Mouse (Mus musculus) lung, postnatal 10 days (tissue): Measurements from ENCODE around the gene Rprd2.
A peak's percentile ranks its signal among the peaks of the same experiment; 100 is the strongest.
"Not testable (repeated sequence)": the region's sequence is repeated elsewhere in the genome, so short reads cannot be mapped to it uniquely, and the experiment has no call there.

ENCODE experiments used
- DNase-seq: peaks from one replicate; pipeline ENCODE4 v3.0.0; 2021

Rprd2 gene

DNA sequence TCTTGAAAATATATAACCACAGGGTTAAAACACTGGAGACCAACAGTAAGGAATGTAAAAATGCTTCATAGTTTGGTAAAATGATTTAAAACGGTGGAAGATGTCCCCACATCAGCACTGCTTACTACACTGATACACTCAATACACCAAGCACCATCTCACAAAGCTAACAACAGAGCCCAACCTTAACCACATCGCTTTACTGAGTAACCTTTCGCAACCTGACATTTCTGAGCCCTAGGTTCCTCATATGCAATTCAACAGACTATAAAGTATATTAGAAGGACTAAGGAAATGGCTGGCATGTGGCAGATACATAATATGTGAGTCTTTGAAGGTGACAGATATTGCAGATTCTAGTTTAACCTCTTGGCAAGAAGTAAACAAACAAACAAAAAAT, 2.0 kb downstream of the Rprd2 start:
- no peak for DNase-seq

GRCm38 (mm10) chr3:95808384-95808783, 10.3 kb downstream of the Rprd2 start:
- DNase-seq = no peak

DNA sequence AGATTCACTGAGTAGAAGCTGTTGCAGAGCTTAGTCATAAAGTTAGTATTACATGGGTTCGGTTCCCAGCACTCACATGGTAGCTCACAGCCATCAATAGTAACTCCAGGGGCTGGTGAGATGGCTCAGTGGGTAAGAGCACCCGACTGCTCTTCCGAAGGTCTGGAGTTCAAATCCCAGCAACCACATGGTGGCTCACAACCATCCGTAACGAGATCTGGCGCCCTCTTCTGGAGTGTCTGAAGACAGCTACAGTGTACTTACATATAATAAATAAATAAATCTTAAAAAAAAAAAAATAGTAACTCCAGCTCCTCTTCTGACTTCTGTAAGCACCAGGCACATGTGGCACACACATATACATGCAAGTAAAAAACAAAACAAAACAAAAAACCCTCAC, 11.0 kb downstream of the Rprd2 start:
- not testable (repeated sequence) for DNase-seq

- DNase-seq = no peak
Observed at GRCm38 (mm10) chr3:95806677-95807076, 12.0 kb downstream of the Rprd2 start.

DNA sequence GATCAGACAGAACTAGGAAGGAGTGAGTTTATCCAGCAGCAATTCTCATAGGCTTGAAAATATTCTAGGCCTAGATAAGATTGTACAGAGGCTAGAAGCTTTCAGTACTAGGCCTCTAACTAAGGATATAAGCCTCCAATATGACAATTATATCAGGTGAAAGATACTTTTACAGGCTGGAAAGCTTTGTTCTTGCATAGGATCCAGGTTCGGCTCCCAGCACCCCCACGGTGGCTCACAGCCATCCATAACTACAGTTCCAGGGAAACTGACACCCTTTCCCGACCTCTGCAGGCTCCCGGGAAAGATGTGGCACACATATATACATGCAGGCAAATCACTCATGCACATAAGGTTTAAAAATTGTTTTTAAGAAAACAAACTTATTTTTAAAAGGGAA, 14.8 kb downstream of the Rprd2 start:
- no peak for DNase-seq

DNA sequence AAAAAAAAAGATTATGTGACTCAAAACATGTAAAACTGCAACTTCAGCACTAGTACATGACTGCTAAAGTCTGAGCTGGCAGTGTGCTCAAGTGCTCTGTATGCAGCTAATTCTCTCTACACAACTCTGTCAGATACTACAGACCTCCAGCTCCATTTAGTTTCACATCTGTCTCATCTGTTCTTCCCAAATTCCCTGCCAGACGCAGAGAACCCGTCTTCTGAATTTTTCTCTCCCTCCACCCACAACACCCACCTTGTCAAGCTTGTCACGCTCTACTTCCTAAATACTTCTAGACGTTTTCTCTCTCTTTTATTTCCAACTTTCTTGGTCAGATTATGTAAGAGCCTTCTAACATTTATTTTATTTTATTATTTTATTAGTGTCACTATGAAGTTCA, 19.9 kb downstream of the Rprd2 start:
- no peak for DNase-seq

DNA sequence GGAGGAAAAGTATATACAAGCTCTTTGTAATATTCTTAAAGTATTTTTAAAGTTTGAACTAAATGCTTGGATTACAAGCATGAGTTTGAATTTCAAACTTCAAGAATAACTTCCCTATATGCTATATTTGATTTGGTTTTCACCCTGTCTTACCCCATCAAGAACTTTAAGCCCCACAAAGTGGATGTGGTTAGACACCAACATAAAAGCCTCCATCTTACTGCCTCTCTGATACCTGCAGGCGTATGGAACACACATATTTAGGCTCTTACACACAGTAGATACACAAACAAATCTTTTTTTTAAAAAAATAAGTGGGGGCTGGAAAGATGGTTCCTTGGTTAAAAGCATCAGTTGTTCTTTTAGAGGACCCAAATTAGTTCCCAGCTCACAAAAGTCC, 24.4 kb downstream of the Rprd2 start:
- DNase-seq = no peak

DNA sequence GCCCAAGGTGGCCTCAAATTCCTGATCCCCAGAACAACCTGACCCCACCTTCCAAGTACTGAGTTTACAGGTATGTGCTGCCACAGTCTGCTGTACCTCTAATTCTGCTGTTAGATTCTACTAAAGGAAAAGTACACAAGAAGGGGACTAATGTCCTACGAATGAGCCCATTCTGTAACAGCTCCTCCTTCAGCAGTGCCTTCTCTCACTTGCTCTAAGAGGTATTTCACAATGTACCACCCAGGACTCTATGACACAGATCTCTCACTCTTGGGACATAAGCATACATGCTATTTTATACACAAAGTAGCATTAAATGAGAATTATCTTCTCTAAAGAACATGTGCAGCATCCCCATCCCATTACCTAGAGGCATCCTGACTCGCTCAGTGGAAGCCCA, 25.0 kb downstream of the Rprd2 start:
- DNase-seq = no peak

DNA sequence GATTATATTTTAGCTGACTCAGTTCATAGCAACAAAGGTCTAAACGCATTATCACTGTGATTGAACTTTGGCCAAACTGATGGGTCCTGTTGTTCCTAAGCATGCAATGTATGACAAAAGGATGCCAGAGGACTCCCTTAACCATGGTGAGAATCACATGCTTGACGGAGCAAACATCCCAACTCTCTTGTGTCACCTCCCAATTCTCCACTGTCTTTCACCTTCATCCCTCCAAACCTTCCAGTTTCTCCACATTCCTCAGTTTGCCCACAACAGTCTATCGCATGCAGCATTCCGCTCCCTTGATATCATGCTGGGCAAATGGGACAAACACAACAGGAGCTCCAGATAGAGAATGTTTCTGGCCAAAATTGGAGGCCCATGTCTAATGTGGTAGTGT, 33.2 kb downstream of the Rprd2 start:
- DNase-seq = no peak

- peak; percentile 59 for DNase-seq
Observed at GRCm38 (mm10) chr3:95771985-95772384, 46.7 kb downstream of the Rprd2 start.

DNA sequence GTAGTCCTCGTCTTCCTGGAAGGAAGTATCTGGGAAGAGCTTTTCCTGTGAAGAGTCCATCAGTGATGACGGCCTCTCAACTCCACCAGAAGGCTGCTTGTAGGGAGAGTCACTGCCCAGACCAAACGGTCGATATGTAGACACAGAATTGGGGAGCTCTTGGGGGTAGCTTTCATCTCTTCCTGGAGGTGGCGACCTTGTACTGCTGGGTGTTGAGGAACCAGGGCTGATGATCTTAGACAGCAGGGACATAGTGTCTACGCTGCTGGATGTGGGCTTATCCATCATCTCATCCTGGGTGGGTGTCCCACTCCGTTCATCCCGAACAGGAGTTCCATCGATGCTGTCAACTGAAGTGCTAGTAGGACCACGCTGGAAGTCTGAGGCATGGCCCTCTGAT, 53.1 kb downstream of the Rprd2 start:
- DNase-seq = no peak

DNA sequence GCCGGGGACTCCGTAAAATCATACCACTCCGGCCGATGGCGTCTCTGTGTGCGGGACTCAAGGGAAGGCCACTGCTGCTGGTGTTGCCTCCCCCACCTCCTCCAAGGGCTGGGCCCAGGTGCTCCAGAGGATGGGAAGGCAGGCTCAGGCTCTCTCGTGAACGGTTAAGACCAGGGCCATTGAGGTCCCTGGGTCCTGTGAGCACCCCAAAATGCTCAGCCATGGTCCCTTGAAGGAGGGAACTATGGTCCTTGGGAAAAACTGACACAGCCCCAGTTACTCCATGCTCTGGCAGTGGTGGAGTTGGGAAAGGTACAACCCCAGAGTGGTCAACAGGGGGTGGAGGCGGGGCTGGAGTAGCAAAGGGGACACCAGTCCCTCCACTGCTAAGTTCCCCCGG, 54.9 kb downstream of the Rprd2 start:
- no peak for DNase-seq

GRCm38 (mm10) chr3:95762961-95763360, 55.7 kb downstream of the Rprd2 start:
- DNase-seq = peak; percentile 40

GRCm38 (mm10) chr3:95761771-95762170, 56.9 kb downstream of the Rprd2 start:
- no peak for DNase-seq

DNA sequence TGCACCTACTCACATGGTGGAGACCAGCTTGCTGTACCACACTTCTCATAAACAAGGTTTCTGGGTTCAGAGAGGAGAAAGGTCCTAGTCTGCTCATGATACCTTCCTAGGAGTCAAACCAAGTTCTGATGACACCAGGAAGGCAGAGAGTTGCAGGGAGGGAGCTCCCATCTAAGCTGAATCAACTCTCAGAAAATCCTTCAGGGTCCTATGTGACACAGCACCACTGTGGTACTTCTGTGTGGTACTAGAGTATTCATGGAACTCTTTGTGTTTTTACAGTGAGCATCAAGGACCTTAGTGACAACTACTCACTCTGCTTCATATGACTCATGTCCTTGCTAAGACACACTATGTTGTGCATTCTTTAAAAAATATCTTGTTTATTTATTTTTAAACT, 58.0 kb downstream of the Rprd2 start:
- no peak for DNase-seq

DNA sequence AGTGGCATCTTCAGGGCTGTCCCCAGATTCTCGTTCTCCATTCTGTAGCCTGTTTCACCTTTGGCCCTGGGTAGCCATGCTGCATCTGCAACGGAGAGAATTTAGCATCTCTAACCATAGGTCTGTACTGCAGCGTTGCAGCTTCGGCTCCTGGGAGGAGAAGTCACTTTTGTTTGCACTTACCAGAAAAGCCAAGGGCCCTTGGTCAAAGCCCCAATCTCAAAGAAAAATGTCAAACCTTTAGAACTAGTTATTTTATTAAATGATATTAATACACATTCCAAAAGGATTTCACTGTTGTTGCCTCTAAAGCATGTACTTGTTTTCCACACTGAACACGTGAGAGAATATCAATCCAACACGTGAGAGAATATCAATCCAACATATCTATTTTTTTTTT, 58.6 kb downstream of the Rprd2 start, which contains the start of gene Tars2:
Gene Tars2, minus strand, starts transcription at position 101 of the 400 bp plus-strand sequence.
- DNase-seq = no peak

DNA sequence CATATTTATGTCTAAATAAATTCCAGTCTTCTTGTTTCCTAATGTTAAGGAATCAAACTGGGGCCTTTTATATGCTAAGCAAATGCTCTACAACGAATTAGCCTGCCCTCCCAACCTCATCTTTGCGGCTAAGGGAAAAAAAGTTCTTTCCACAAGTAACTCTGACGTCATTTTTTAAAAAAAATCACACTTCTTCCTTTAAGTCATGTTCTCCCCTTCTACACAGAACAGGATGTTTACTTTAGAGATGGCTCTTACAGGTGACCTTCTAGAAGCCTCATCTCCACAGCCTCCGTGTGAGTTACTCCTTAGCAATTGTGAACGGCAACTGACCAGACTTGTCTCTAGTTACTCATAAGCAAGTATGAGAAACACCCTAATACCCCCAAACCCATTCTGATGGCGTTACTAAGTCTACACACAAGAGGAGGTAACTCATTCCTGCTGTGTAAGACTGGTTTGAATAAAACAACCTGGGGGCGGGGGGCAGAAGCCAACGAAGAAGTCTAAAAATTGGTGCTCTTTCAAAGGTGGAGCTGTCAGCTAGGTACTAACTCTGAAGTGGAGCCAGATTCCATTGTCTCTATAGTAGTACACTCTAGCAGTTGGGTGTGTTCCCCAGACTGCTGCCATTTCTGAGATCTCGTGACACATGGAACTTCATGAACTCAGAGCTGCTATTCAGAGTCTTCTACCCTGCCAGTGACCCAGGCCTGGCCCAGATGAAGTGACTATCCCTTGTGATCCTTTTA, 60.0 kb downstream of the Rprd2 start:
- DNase-seq = no peak

GRCm38 (mm10) chr3:95756808-95757207, 61.9 kb downstream of the Rprd2 start:
- DNase-seq = no peak

- peak; percentile 96 for DNase-seq
Observed at GRCm38 (mm10) chr3:95754345-95755206, 64.1 kb downstream of the Rprd2 start.

GRCm38 (mm10) chr3:95752935-95753334, 65.7 kb downstream of the Rprd2 start:
- no peak for DNase-seq

GRCm38 (mm10) chr3:95740406-95740805, 78.3 kb downstream of the Rprd2 start:
- peak; percentile 83 for DNase-seq

DNA sequence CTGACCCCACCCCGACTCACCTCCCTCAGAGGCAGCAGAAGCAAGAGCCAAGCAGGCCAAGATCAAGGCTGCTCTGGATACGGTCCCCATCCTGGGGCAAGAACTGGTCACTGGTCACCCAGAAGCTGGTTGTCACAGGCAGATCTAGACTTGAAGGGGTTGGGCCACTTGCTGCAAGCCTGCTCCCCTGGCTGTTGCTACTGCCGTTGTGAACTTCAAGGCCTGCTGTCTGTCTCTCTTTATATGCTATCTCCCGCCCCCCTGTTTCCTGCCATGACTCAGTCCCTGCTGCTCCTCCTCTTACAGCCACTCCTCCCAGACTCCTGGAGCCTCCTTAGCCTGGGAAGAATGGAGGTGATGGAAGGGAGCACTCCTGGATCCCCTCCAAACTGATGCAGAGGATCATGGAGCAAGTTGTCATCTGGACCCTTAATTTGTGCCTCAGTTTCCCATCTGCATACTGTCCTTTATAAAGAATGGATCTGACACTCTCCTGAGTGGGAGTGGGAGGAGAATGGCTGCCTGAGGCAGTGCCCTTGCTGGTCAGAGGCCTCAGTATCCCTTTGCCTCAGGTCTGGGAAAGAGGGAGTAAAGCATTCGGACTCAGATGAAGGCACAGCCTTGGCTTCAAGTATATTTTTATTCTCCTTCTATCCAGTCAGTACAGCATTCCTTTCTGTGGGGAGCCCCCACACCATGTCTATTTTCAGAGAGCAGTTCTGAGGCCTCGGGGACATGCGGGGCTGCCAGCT, 79.1 kb downstream of the Rprd2 start, which contains the start of gene Ecm1:
Gene Ecm1, minus strand, starts transcription at position 217 of the 752 bp plus-strand sequence.
- peak; percentile 84 for DNase-seq

DNA sequence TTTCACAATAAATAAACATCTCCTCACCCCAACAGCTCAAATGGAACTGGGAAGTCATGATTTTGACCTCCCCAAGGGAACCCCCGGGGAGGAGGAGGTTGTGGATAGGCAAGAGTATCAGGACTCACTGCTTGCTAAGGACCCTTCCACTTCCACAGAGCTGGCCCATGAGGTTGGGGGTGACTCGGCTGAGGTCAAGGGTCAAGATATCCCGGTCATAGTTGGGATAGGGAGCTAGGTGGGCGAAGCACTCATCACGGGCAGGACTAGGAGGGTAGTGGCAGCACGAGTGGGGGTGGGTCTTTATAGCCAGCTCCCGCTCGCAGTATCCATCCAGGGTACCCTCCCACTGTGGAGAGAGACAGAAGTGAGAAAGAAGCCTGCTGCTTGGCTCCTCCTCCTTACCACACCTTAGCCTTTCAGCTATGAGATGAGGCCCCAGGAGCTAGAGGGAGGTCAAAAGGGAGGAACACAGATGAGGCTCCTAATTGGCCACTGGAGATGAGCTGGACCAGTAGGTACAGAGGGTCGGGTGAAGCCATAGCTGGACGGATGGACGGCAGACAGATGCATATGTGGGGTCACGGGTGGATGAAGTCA, 83.5 kb downstream of the Rprd2 start:
- DNase-seq = no peak
